Comparison of ENCODE assay signal across 9 mouse cellular contexts in genomic region chr1:55838168-55838567, GRCm38 (mm10).
DNase-seq lines count a peak whose midpoint lies in the region; ATAC-seq and TF ChIP-seq lines count a peak whose summit lies in the region.
"Had no signal": no experiment of that assay in that cellular context is flagged by ENCODE, and none has a peak within 500 bp of the region (broad histone marks: within the 10 kb centered on the region; RNA-seq: fewer than 3 reads in every experiment).

No protein-coding gene starts in this region.

- H3K4me2 ChIP-seq in forebrain, embryonic 14.5 days (ENCODE audit: low read length): no peak overlapping the region
- H3K4me2 ChIP-seq in hindbrain, postnatal 0 days (ENCODE audit: low read depth, low read length): no peak overlapping the region
- no peak overlapping the region for H3K4me2 ChIP-seq in midbrain, embryonic 13.5 days (replicated peaks)

- no peaks in the 10 kb centered on the region for H3K4me1 ChIP-seq in testis, adult 2 months (ENCODE audit: control insufficient read depth, insufficient read depth, low read length)
- H3K4me1 ChIP-seq in forebrain, embryonic 14.5 days (ENCODE audit: control insufficient read depth, insufficient read depth, low read length): no peaks in the 10 kb centered on the region
- H3K4me1 ChIP-seq in hindbrain, postnatal 0 days (ENCODE audit: insufficient read depth, low read length): no peaks in the 10 kb centered on the region
- no peaks in the 10 kb centered on the region for H3K4me1 ChIP-seq in midbrain, embryonic 13.5 days (replicated peaks)

- WGBS in forebrain, embryonic 14.5 days: 2% methylated on average over 2 of the region's 2 CpGs
- WGBS in hindbrain, postnatal 0 days: 3% methylated on average over 2 of the region's 2 CpGs
- WGBS in midbrain, embryonic 13.5 days: 13% methylated on average over 2 of the region's 2 CpGs

- no peaks in the 10 kb centered on the region for H3K27me3 ChIP-seq in testis, adult 2 months (ENCODE audit: control insufficient read depth, insufficient read depth, low read length)
- no peaks in the 10 kb centered on the region for H3K27me3 ChIP-seq in forebrain, embryonic 14.5 days (replicated peaks; ENCODE audit: control insufficient read depth, insufficient read depth, low read length)
- H3K27me3 ChIP-seq in hindbrain, postnatal 0 days (ENCODE audit: insufficient read depth, low read length): no peaks in the 10 kb centered on the region
- no peaks in the 10 kb centered on the region for H3K27me3 ChIP-seq in midbrain, embryonic 13.5 days

- intact Hi-C loops in left cerebral cortex, adult 2 months (cut with DNase I): loop anchor here (1.0 to 5.0 kb wide), 4 partner anchors 81 to 434 kb away; no protein-coding TSS in a partner anchor

- H3K27ac ChIP-seq in testis, adult 2 months (ENCODE audit: control insufficient read depth, insufficient read depth, low read depth, low read length): no peak overlapping the region
- no peak overlapping the region for H3K27ac ChIP-seq in forebrain, embryonic 14.5 days (ENCODE audit: low read depth, low read length)
- no peak overlapping the region for H3K27ac ChIP-seq in hindbrain, postnatal 0 days
- H3K27ac ChIP-seq in left cerebral cortex, adult 2 months: no peak overlapping the region
- no peak overlapping the region for H3K27ac ChIP-seq in midbrain, embryonic 13.5 days

- TF ChIP-seq POLR2A in testis, adult 2 months (IDR thresholded peaks at IDR 0.05; ENCODE audit: control insufficient read depth, low read depth, low read length): no peak

- no peak overlapping the region for H3K4me3 ChIP-seq in testis, adult 2 months (ENCODE audit: control insufficient read depth, low read depth, low read length)
- H3K4me3 ChIP-seq in forebrain, embryonic 14.5 days (ENCODE audit: low read depth, low read length): no peak overlapping the region
- no peak overlapping the region for H3K4me3 ChIP-seq in hindbrain, postnatal 0 days (ENCODE audit: low read length)
- H3K4me3 ChIP-seq in left cerebral cortex, adult 2 months: no peak overlapping the region
- H3K4me3 ChIP-seq in midbrain, embryonic 13.5 days (replicated peaks): no peak overlapping the region
- H3K4me3 ChIP-seq: erythroblast, embryonic 14.5 days had no signal

- no peaks in the 10 kb centered on the region for H3K36me3 ChIP-seq in testis, adult 2 months (ENCODE audit: control insufficient read depth, insufficient read depth, low read length)
- no peaks in the 10 kb centered on the region for H3K36me3 ChIP-seq in forebrain, embryonic 14.5 days (ENCODE audit: control insufficient read depth, insufficient read depth, low read length)
- no peaks in the 10 kb centered on the region for H3K36me3 ChIP-seq in hindbrain, postnatal 0 days (ENCODE audit: insufficient read depth, low read length)
- no peaks in the 10 kb centered on the region for H3K36me3 ChIP-seq in midbrain, embryonic 13.5 days

- DNase-seq in testis, postnatal 14 days (ENCODE audit: low spot score): no peak
- peak; percentile 3 for DNase-seq in c-Kit-positive CD71-positive TER-119-positive erythroid progenitor cells, embryonic 14.5 days (ENCODE audit: low spot score)
- peak; percentile 88 for DNase-seq in forebrain, embryonic 14.5 days (ENCODE audit: low spot score)
- peak; percentile 85 for DNase-seq in hindbrain, postnatal 0 days (ENCODE audit: low spot score)
- peak; percentile 67 to 68 for DNase-seq in left cerebral cortex, adult 2 months (ENCODE audit: extremely low spot score in 1 of 2, low spot score in 2 of 2)
- DNase-seq in testis, postnatal 10 days (ENCODE audit: low spot score): peak; percentile 75

- ATAC-seq in forebrain, embryonic 14.5 days: peak; percentile 50; the same call in 1 of the 2 replicates
- 0 out of 2 replicates have a peak, but pooled peaks have one; percentile 40 for ATAC-seq in hindbrain, postnatal 0 days
- ATAC-seq in midbrain, embryonic 13.5 days: 0 out of 2 replicates have a peak, but pooled peaks have one; percentile 56

- no peak overlapping the region for H3K9ac ChIP-seq in forebrain, embryonic 14.5 days (ENCODE audit: low read length)
- H3K9ac ChIP-seq in hindbrain, postnatal 0 days (replicated peaks; ENCODE audit: low read length): no peak overlapping the region
- H3K9ac ChIP-seq in midbrain, embryonic 13.5 days (replicated peaks): no peak overlapping the region

- peak; percentile 43; the same call in 1 of the 2 replicates for TF ChIP-seq CTCF in testis, adult 2 months (IDR thresholded peaks at IDR 0.05; ENCODE audit: control insufficient read depth, insufficient read depth, insufficient replicate concordance, low read depth, low read length)
- TF ChIP-seq CTCF in hindbrain, postnatal 0 days (IDR thresholded peaks at IDR 0.05; ENCODE audit: low read depth): peak; percentile 85
- TF ChIP-seq CTCF in left cerebral cortex, adult 2 months (IDR thresholded peaks at IDR 0.05): peak; percentile 93

- H3K9me3 ChIP-seq in forebrain, embryonic 14.5 days (replicated peaks; ENCODE audit: control insufficient read depth, low read length): no peaks in the 10 kb centered on the region
- no peaks in the 10 kb centered on the region for H3K9me3 ChIP-seq in hindbrain, postnatal 0 days (ENCODE audit: low read length)
- no peaks in the 10 kb centered on the region; the same call in 1 of the 2 replicates for H3K9me3 ChIP-seq in midbrain, embryonic 13.5 days

Comparison
In these comparisons a context has a peak if more than half of its experiments do, and no peak if none do; other contexts are left out.
1. CTCF ChIP-seq: peak in every context shown above with its lines; median percentile 93 in left cerebral cortex, adult 2 months; 85 in hindbrain, postnatal 0 days; 43 in testis, adult 2 months.